Mouse (Mus musculus) lung, postnatal 0 days (tissue): ENCODE measurements around the gene Ndrg2. TPM values are rescaled to one million over a fixed set of nuclear protein-coding genes. Genes with fewer than 3 reads are reported as not detected.
A peak's percentile ranks its signal among the peaks of the same experiment; 100 is the strongest.
"Not testable (repeated sequence)": the region's sequence is repeated elsewhere in the genome, so short reads cannot be mapped to it uniquely, and the experiment has no call there.

Experiments
- ATAC-seq: fragments of 200-750 bp; cut with Nextera tagmentation; 2 replicates; pipeline ENCODE4 v1.8.0; 2017; ENCODE audit warnings: moderate library complexity
- DNase-seq: peaks from one replicate; pipeline ENCODE4 v3.0.0-alpha.2; 2016; ENCODE audit warnings: low spot score
- H3K27ac ChIP-seq: fragments of 300-500 bp; sonication (generic); 2 replicates; pipeline ENCODE4 v1.5.1; 2014; ENCODE audit warnings: antibody characterized with exemption, mild to moderate bottlenecking, low read length, mixed read lengths
- H3K27me3 ChIP-seq: fragments of 300-500 bp; sonication (generic); replicated peaks from 2 replicates; pipeline ENCODE4 v1.6.1; 2014; ENCODE audit warnings: low read length, mixed read lengths; ENCODE audit not compliant: insufficient read depth
- H3K36me3 ChIP-seq: fragments of 300-500 bp; sonication (generic); 2 replicates; pipeline ENCODE4 v1.6.1; 2014; ENCODE audit warnings: low read length, mixed read lengths; ENCODE audit not compliant: insufficient read depth
- H3K4me1 ChIP-seq: fragments of 300-500 bp; sonication (generic); 2 replicates; pipeline ENCODE4 v1.6.1; 2014; ENCODE audit warnings: antibody characterized with exemption, low read depth, low read length, mixed read lengths; ENCODE audit not compliant: insufficient read depth
- H3K4me2 ChIP-seq: fragments of 300-500 bp; sonication (generic); replicated peaks from 2 replicates; pipeline ENCODE4 v1.6.1; 2014; ENCODE audit warnings: low read depth, mild to moderate bottlenecking, low read length, moderate library complexity, mixed read lengths
- H3K4me3 ChIP-seq: fragments of 300-500 bp; sonication (generic); 2 replicates; pipeline ENCODE4 v1.5.1; 2014; ENCODE audit warnings: low read depth, low read length
- H3K9ac ChIP-seq: fragments of 300-500 bp; sonication (generic); replicated peaks from 2 replicates; pipeline ENCODE4 v1.6.1; 2014; ENCODE audit warnings: low read depth, mild to moderate bottlenecking
- H3K9me3 ChIP-seq: fragments of 300-500 bp; sonication (generic); 2 replicates; pipeline ENCODE4 v1.6.1; 2016; ENCODE audit warnings: low read length, mixed read lengths
- CTCF ChIP-seq: IDR thresholded peaks from 2 replicates; pipeline ENCODE4 v1.5.1; 2016; ENCODE audit warnings: antibody characterized with exemption, mild to moderate bottlenecking
- WGBS: fragments of 180-500 bp; shearing (Covaris S2); extraction: QIAGEN DNeasy Blood & Tissue Kit; methylation state at CpG from one replicate; pipeline ENCODE4 v1.1.7; 2014; 5-methylcytosine and 5-hydroxymethylcytosine counted together
- polyA plus RNA-seq: library from polyadenylated mRNA; unstranded; fragments of >200 nt; fragmentation: Nextera tagmentation; extraction: Ambion mirVana; gene quantifications from 2 replicates; pipeline ENCODE4 v1.2.1, GENCODE M21; 2015

The Ndrg2 gene
- polyA plus RNA-seq, 1 experiment from 2014 or later = 103 TPM

GRCm38 (mm10) chr14:51863603-51864002, 50.4 kb downstream of the Ndrg2 start:
- DNase-seq = peak; percentile 7
- not testable (repeated sequence) for H3K9ac ChIP-seq, H3K36me3 ChIP-seq, H3K4me1 ChIP-seq, H3K4me3 ChIP-seq, H3K27me3 ChIP-seq, ATAC-seq, H3K27ac ChIP-seq, H3K4me2 ChIP-seq, H3K9me3 ChIP-seq
- 0% methylated on average over 1 of the region's 1 CpGs for WGBS
- TF ChIP-seq CTCF = peak; percentile 61

GRCm38 (mm10) chr14:51855280-51855679, 58.7 kb downstream of the Ndrg2 start:
- H3K4me3 ChIP-seq, H3K4me2 ChIP-seq, H3K9me3 ChIP-seq, DNase-seq, H3K36me3 ChIP-seq, H3K27me3 ChIP-seq, ATAC-seq, H3K9ac ChIP-seq, H3K27ac ChIP-seq, H3K4me1 ChIP-seq: not testable (repeated sequence)
- 73% methylated on average over 7 of the region's 7 CpGs for WGBS

Other genes with a start within 250 kb of the Ndrg2 start
- gene Gm17079, start 218.7 kb downstream of the Ndrg2 start, polyA plus RNA-seq = not detected in 2 replicates
- not detected in 2 replicates for gene Gm5800, start 197.0 kb downstream of the Ndrg2 start, polyA plus RNA-seq
- gene Ang4, start 140.6 kb downstream of the Ndrg2 start, polyA plus RNA-seq = not detected in 2 replicates
- gene AY358078, start 114.1 kb downstream of the Ndrg2 start, polyA plus RNA-seq = not detected in 2 replicates
- 0.80 and 1.6 TPM in 2 replicates for gene Ear6, start 60.5 kb downstream of the Ndrg2 start, polyA plus RNA-seq
- gene Mettl17, start 29.3 kb downstream of the Ndrg2 start, polyA plus RNA-seq = 25.3 and 33.9 TPM in 2 replicates
- gene Slc39a2, start 21.3 kb downstream of the Ndrg2 start, polyA plus RNA-seq = 3.7 and 3.8 TPM in 2 replicates
- not detected in 2 replicates for gene Tppp2, start 4.3 kb upstream of the Ndrg2 start, polyA plus RNA-seq
- gene Rnase13, start 8.6 kb upstream of the Ndrg2 start, polyA plus RNA-seq = not detected in 2 replicates
- gene Arhgef40, start 70.6 kb upstream of the Ndrg2 start, polyA plus RNA-seq = 46.3 and 56.6 TPM in 2 replicates
- 0.66 and 0.96 TPM in 2 replicates for gene Tmem253, start 101.5 kb upstream of the Ndrg2 start, polyA plus RNA-seq
- gene Zfp219, start 106.6 kb upstream of the Ndrg2 start, polyA plus RNA-seq = 23.0 and 24.1 TPM in 2 replicates
- 0.08 TPM in 1 of 2 replicates, not detected in the other for gene Olfr221, start 128.3 kb upstream of the Ndrg2 start, polyA plus RNA-seq
- 170 and 210 TPM in 2 replicates for gene Hnrnpc, start 189.9 kb upstream of the Ndrg2 start, polyA plus RNA-seq
- gene Rpgrip1, start 196.5 kb upstream of the Ndrg2 start, polyA plus RNA-seq = 31.4 and 38.4 TPM in 2 replicates